ENCODE assay signal across 11 mouse cellular contexts in genomic region chr2:140570874-140571273, GRCm38 (mm10).
"Had no signal": no experiment of that assay in that cellular context is flagged by ENCODE, and none has a peak within 500 bp of the region (broad histone marks: within the 10 kb centered on the region; RNA-seq: fewer than 3 reads in every experiment).

No protein-coding gene starts in this region.

- ATAC-seq: liver, postnatal 0 days; lung, postnatal 0 days; midbrain, embryonic 13.5 days; midbrain, embryonic 15.5 days had no signal

- DNase-seq: liver, postnatal 0 days; lung, adult 2 months; lung, postnatal 14 days; lung, postnatal 36 days; right cerebral cortex, postnatal 14 days; thymus, adult 18-20 months; thymus, postnatal 14 days; thymus, postnatal 36 days had no signal
